Mouse (Mus musculus): ENCODE data around the gene Add1.

DNA sequence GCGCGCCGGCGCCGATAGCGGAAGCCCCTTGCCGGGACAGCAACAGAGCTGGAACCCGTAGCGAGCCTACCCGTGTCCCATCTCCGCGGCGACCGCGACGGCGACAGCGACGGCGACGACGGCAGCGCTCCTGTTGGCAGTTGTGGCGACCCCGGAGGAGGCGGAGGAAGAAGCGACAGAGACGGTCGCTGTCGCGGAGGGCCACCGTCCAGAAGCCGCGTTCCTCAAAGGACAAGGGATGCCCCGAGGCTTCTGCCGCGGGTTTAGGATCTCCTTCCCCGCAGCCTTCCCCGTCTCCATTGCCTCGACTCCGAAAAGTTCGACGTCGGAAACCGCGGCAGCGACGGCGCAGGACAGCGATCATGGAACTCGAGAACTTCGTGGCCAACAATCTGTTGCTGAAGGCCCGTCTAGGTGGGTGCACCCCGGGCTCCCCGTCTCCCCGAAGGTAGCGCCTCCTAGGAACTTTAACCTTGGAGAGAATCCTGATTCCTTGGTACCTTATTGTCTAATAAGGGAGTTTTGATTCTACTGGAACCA lies 87.2 kb downstream of the Add1 start:
- TF ChIP-seq CTCF (IDR thresholded peaks at IDR 0.05; ENCODE audit: extremely low read depth, insufficient read depth, insufficient read length, insufficient replicate concordance) (no peak), POLR2A (IDR thresholded peaks at IDR 0.05; ENCODE audit: low read depth, low read length) (no peak)

Measured in spleen, adult 2 months (tissue).